Mouse (Mus musculus): ENCODE measurements around the gene Pced1b.
"Not testable (repeated sequence)": the region's sequence is repeated elsewhere in the genome, so short reads cannot be mapped to it uniquely, and the experiment has no call there.

Gene Pced1b

GRCm38 (mm10) chr15:97370880-97371279 lies 124.0 kb downstream of the Pced1b start:
- no peak for DNase-seq (ENCODE audit: low read depth, low spot score)

- peak; percentile 26 for DNase-seq (ENCODE audit: low read depth, low spot score)
Observed at GRCm38 (mm10) chr15:97372043-97372442, 125.1 kb downstream of the Pced1b start.

DNA sequence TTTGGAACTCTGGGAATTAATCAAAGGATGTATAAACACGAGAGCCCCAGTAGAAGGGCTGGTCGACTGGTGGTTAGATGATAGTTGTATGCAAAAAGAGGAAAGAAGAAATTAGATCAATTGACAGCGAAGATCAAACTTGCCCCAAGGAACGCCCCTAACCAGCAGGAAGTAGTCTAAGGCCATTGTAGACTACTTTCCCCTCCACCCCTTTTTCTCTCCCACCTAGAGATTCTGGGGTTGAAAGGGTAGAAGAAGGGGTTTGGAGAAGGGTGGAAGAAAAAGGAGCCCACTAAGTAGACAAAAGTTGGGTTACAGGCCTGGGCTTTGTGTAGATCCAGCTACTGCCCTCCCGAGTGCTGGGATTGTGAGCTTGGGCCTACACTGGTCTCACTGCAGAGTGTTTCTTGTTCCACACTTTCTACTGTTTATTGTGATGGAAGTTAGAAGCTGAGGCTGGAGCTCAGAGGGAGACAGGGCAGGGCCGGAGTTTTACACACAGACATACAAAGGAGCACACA lies 125.8 kb downstream of the Pced1b start:
- peak; percentile 78 for DNase-seq (ENCODE audit: low read depth, low spot score)

GRCm38 (mm10) chr15:97373203-97374084 lies 126.5 kb downstream of the Pced1b start:
- peak; percentile 93 for DNase-seq (ENCODE audit: low read depth, low spot score)

GRCm38 (mm10) chr15:97374085-97374844 lies 127.4 kb downstream of the Pced1b start:
- no peak for DNase-seq (ENCODE audit: low read depth, low spot score)

DNA sequence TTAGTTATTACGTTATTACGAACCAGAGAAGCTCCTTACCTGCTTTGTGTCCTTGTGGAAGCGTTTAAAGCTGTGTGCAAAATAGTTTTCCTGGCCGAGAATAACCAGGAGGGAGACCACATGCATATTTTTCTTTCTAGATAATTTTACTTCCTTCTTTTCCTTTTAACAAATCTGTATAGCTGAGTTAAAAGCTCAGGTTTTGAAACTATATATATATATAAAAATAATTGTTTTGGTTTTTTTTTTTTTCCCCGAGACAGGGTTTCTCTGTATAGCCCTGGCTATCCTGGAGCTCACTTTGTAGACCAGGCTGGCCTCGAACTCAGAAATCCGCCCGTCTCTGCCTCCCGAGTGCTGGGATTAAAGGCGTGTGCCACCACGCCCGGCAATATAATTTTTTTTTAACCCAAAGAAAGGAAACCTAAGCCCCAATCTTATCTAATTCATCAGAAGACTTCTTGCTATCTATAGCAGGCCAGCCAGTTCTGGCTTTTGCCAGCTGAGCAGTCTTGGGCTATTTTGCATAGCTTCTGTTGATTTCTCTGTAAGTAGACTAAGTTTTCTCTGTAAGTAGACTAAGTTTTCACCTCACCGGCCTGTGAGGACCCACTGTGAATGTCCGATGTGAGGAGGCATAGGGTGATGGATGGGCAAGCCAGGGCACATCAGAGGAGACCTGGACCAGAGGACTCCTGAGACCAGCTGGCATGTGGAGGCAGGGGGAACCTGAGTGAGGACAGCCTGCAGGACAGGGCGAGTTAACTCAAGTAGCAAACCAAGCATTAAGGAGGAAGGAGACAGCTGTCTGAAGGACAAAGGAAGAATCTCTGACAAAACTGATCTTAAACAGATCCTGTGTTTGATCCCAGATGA lies 128.2 kb downstream of the Pced1b start:
- DNase-seq (ENCODE audit: low read depth, low spot score): peak; percentile 48

GRCm38 (mm10) chr15:97376081-97376742 lies 129.3 kb downstream of the Pced1b start:
- no peak for DNase-seq (ENCODE audit: low read depth, low spot score)

DNA sequence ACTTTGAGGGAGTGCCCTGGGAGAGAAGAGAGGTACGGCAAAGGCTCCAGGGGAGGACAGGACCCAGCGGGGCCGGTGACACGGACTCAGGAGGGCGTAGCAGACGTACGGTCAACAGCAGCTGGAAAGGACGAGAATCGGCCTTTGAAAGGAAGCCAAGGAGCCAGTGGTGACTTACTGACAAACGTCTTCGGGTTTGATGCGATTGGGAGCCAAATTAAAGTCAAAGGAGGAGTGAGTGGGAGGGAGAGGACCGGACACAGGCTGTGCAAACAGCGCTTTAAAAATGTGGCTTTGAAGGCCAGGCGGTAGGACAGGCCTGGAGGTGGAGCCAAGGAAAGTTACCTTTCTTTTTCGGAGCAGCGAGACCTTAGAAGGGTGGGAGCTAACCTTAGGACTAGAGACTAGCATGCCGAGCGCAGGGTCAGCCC lies 129.9 kb downstream of the Pced1b start:
- no peak for DNase-seq (ENCODE audit: low read depth, low spot score)

GRCm38 (mm10) chr15:97378061-97378460 lies 131.2 kb downstream of the Pced1b start:
- peak; percentile 44 for DNase-seq (ENCODE audit: low read depth, low spot score)

DNA sequence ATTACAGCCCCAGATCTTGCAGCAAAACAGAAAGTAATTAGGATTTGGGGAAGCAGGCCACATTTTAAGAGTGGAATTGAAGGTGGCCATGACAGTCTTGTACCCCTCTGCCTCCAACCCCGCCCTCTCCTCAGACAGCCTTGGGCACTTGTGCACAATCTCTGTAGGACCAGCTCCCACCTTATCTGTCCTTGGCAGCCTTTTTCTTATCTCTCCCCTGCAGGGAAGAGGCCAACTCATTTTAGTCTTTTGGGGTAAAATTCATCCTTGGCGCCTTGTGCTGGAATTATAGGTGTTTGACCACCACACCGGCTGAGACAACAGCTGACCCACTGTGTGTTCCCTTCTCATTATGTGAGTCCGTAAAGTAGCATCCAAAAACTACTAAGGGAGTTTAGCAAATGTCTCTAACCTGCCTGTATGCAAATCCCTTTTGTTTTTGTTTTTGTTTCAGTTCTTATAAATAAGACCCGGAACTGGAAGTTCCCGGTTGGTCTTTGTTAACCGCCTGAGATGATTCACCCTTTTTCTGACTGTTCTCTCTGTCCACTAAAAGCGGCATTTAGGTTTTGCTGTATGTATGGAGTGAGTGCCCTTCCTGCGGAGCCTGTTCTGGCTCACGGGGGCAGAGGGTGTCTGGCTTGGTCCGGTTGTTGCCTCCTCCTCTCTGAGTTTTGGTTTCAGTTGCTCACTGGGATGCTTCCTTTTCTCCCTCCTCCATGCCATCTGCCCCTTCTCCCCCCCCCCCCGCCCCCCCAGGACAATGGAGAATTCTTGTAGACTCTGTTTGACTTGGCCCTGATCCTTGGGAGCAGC lies 132.8 kb downstream of the Pced1b start:
- DNase-seq (ENCODE audit: low read depth, low spot score): no peak

GRCm38 (mm10) chr15:97382567-97382966 lies 135.7 kb downstream of the Pced1b start:
- no peak for DNase-seq (ENCODE audit: low read depth, low spot score)

DNA sequence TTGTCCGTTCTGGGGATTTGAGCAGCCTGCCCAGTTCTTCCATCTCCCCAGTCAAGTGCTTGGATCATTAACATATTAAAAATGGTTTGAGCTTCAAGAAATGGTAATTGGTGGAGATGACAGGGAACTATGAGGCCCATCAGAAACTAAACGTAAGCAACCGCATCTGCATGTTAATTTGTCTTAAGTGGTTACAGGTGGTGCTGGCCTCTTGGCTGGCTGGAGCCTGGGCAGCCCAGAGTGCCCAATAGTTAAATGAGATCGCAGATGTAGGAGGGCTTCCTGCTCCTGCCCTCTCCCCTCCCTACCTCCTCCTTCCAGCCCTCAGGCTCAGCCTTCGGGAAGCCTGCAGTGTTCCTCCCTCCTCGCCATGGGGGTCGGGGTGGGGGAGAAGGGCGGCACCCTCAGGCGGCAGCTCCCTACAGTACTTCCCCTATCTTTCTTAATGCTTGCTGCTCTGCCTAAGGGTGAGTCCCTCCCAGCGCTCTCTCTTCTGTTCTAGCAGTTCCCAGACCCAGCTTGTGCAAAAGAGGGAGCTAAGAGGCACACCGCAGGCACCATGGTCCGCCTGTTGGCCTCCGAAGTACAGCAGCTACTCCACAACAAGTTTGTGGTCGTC lies 136.7 kb downstream of the Pced1b start:
- DNase-seq (ENCODE audit: low read depth, low spot score): no peak

- no peak for DNase-seq (ENCODE audit: low read depth, low spot score)
Observed at GRCm38 (mm10) chr15:97384170-97385018, 137.5 kb downstream of the Pced1b start.

- DNase-seq (ENCODE audit: low read depth, low spot score): not testable (repeated sequence)
Observed at GRCm38 (mm10) chr15:97385174-97385573, 138.3 kb downstream of the Pced1b start.

DNA sequence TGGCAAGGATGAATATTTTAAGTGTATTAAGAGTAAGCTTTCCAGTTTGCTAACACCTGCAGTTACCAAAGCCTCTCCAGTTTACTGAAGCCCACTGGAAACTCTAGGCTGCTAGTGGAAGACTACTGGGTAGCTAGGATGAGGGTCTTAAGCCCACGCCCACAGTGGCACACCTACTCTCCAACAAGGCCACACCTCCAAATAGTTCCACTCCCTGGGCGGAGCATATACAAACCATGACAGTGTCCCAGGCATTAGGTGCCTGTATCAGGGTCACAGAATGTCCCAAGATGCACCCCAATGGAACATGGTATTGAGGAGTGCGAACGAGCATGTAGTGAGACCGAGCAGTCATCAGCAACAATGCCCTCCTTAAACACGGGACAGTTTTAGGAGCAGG lies 140.9 kb downstream of the Pced1b start:
- DNase-seq (ENCODE audit: low read depth, low spot score): no peak

DNA sequence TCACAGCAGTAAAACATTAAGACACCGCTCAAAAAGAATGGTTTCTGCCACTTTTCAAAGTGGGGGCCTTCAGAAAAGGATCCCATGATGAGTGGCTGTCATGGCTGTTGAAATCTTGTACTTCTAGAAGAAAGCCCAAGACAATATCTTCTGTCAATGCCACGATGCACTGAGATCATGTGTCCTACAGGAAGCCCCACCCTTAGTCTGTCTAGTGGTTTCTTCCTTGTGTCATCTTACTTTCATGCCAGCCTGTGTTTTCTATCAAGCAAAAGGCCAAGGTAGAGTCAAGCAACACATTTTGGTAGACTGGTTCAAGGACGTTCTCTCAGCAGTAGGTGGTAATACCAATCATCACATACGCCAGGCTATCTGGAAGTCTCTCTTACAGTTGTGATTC lies 142.7 kb downstream of the Pced1b start:
- DNase-seq (ENCODE audit: low read depth, low spot score): peak; percentile 67

GRCm38 (mm10) chr15:97390778-97391177 lies 143.9 kb downstream of the Pced1b start:
- DNase-seq (ENCODE audit: low read depth, low spot score): peak; percentile 64

GRCm38 (mm10) chr15:97391436-97391835 lies 144.5 kb downstream of the Pced1b start:
- peak; percentile 36 for DNase-seq (ENCODE audit: low read depth, low spot score)

GRCm38 (mm10) chr15:97394561-97394960 lies 147.7 kb downstream of the Pced1b start:
- DNase-seq (ENCODE audit: low read depth, low spot score): no peak
